Mouse (Mus musculus) limb, embryonic 13.5 days (tissue): ENCODE data around the gene Rubcnl. TPM values are rescaled to one million over a fixed set of nuclear protein-coding genes. Genes with fewer than 3 reads are reported as not detected.

ENCODE experiments used
- ATAC-seq: fragments of 200-750 bp; cut with Nextera tagmentation; 2 replicates; pipeline ENCODE4 v1.8.0; 2017; ENCODE audit warnings: low read depth, moderate number of reproducible peaks, moderate TSS enrichment; ENCODE audit not compliant: low FRiP score
- H3K27ac ChIP-seq: fragments of 300-500 bp; sonication (generic); 2 replicates; pipeline ENCODE4 v1.5.1; 2015; ENCODE audit warnings: inconsistent platforms, mild to moderate bottlenecking, moderate library complexity
- H3K27me3 ChIP-seq: fragments of 300-500 bp; sonication (generic); 2 replicates; pipeline ENCODE4 v1.6.1; 2015; ENCODE audit warnings: mild to moderate bottlenecking, inconsistent platforms
- H3K36me3 ChIP-seq: fragments of 300-500 bp; sonication (generic); 2 replicates; pipeline ENCODE4 v1.6.1; 2015; ENCODE audit warnings: inconsistent platforms, mild to moderate bottlenecking, moderate library complexity
- H3K4me1 ChIP-seq: fragments of 300-500 bp; sonication (generic); 2 replicates; pipeline ENCODE4 v1.6.1; 2015; ENCODE audit warnings: inconsistent platforms
- H3K4me2 ChIP-seq: fragments of 300-500 bp; sonication (generic); replicated peaks from 2 replicates; pipeline ENCODE4 v1.6.1; 2015; ENCODE audit warnings: inconsistent platforms, mild to moderate bottlenecking, moderate library complexity
- H3K4me3 ChIP-seq: fragments of 300-500 bp; sonication (generic); 2 replicates; pipeline ENCODE4 v1.5.1; 2015; ENCODE audit warnings: moderate library complexity, mild to moderate bottlenecking, inconsistent platforms
- H3K9ac ChIP-seq: fragments of 300-500 bp; sonication (generic); 2 replicates; pipeline ENCODE4 v1.6.1; 2015; ENCODE audit warnings: mild to moderate bottlenecking, inconsistent platforms
- H3K9me3 ChIP-seq: fragments of 300-500 bp; sonication (generic); 2 replicates; pipeline ENCODE4 v1.6.1; 2016; ENCODE audit warnings: inconsistent platforms
- WGBS: fragments of 180-500 bp; shearing (Covaris S2); methylation state at CpG from one replicate; pipeline ENCODE4 v1.1.7; 2015; 5-methylcytosine and 5-hydroxymethylcytosine counted together
- polyA plus RNA-seq: library from polyadenylated mRNA; unstranded; fragments of >200 nt; fragmentation: Nextera tagmentation; extraction: Ambion mirVana; gene quantifications from 2 replicates; pipeline ENCODE4 v1.2.1, GENCODE M21; 2015

Rubcnl gene
- polyA plus RNA-seq, 1 experiment from 2014 or later, result 1.9 TPM

DNA sequence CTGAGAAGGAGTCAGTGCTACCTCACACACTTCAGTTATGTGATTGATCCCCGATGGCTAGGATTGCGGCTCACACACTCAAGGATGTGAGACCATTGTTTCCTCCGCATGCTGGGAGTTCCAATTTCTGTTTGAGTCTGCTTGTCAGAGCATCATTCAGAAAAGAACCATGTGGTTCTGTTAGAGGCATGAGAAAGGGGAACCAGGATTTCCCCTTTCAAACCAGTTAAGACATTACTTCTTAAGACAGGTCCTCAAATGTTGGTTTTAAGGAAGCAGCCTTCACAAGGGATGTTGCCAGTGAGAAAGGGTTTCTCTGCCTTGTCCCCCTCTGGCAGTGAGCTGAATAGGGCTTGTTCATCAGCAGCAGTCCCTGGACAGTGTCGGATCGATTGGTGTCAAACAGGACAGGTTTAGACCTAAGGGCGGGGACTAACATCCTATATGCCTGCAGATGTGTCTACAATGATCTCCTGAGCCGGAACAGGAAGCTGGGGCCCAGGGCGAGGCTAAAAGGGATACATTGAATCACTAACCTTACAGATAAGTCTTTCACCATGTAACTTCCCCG, 41.1 kb downstream of the Rubcnl start:
- Histone ChIP-seq H3K4me2 (no peak overlapping the region), H3K36me3 (no peaks in the 10 kb centered on the region), H3K27me3 (no peaks in the 10 kb centered on the region), H3K9ac (no peak overlapping the region), H3K4me1 (no peaks in the 10 kb centered on the region), H3K9me3 (no peaks in the 10 kb centered on the region), H3K4me3 (no peak overlapping the region), H3K27ac (no peak overlapping the region)
- WGBS, result 82% methylated on average over 9 of the region's 9 CpGs
- no peak for ATAC-seq

- Histone ChIP-seq H3K4me2 (no peak overlapping the region), H3K9me3 (no peaks in the 10 kb centered on the region), H3K4me1 (no peaks in the 10 kb centered on the region), H3K27me3 (no peaks in the 10 kb centered on the region), H3K27ac (no peak overlapping the region), H3K9ac (no peak overlapping the region), H3K36me3 (no peaks in the 10 kb centered on the region), H3K4me3 (no peak overlapping the region)
- 42% methylated on average over 8 of the region's 8 CpGs for WGBS
- no peak for ATAC-seq
These were observed 44.7 kb downstream of the Rubcnl start for GRCm38 (mm10) chr14:75060562-75060961.

GRCm38 (mm10) chr14:75063936-75064335, 48.1 kb downstream of the Rubcnl start:
- WGBS, result 90% methylated on average over 8 of the region's 8 CpGs
- no peak for ATAC-seq

DNA sequence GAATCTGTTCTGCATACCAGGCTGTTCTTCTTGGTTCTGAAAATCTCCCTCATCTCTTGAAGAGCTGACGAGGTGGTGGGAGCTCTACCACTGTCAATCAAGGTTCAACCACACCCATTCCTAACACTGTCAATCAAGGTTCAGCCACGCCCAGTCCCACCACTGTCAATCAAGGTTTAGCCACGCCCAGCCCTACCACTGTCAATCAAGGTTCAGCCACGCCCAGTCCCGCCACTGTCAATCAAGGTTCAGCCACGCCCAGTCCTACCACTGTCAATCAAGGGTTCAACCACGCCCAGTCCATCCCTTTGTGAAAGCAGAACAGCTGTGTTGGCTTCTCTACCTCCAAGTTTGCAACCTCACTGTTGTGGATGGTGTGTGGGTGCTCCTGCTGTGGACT, 48.7 kb downstream of the Rubcnl start:
- Histone ChIP-seq H3K9me3 (no peaks in the 10 kb centered on the region), H3K27me3 (no peaks in the 10 kb centered on the region), H3K4me3 (no peak overlapping the region), H3K4me2 (no peak overlapping the region), H3K9ac (no peak overlapping the region), H3K36me3 (no peaks in the 10 kb centered on the region), H3K4me1 (no peaks in the 10 kb centered on the region), H3K27ac (no peak overlapping the region)
- no peak for ATAC-seq
- 75% methylated on average over 7 of the region's 7 CpGs for WGBS

More at GRCm38 (mm10) chr14:75063936-75064335, 48.1 kb downstream of the Rubcnl start:
- no peak overlapping the region for H3K27ac ChIP-seq
- H3K4me3 ChIP-seq, result no peak overlapping the region
- no peaks in the 10 kb centered on the region for H3K4me1 ChIP-seq
- H3K36me3 ChIP-seq, result no peaks in the 10 kb centered on the region
- H3K27me3 ChIP-seq, result no peaks in the 10 kb centered on the region
- H3K9me3 ChIP-seq, result no peaks in the 10 kb centered on the region
- H3K9ac ChIP-seq, result no peak overlapping the region
- no peak overlapping the region for H3K4me2 ChIP-seq

DNA sequence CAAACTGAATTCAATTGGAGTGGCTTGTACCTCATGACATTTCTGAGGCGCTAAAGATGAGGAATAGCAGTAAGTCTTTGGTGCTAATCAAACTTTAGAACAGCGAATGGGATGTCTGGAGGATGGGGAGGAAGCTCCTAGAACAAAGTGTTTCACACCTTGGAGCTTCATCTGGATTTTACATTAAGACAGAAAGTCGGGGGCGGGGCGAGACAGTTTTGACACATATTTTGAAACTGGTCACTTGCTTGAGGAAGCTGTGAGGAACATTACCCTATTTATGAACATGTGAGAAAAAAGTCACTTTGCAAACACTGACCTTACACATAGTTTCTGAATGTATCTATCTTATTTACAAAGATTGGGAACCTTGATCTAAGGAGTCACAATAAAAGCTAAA, 49.4 kb downstream of the Rubcnl start:
- ATAC-seq, result no peak
- H3K27ac ChIP-seq, result no peak overlapping the region
- no peak overlapping the region for H3K4me3 ChIP-seq
- no peaks in the 10 kb centered on the region for H3K27me3 ChIP-seq
- 91% methylated on average over 5 of the region's 5 CpGs for WGBS
- no peak overlapping the region for H3K9ac ChIP-seq
- H3K4me1 ChIP-seq, result no peaks in the 10 kb centered on the region
- no peaks in the 10 kb centered on the region for H3K36me3 ChIP-seq
- H3K4me2 ChIP-seq, result no peak overlapping the region
- no peaks in the 10 kb centered on the region for H3K9me3 ChIP-seq

DNA sequence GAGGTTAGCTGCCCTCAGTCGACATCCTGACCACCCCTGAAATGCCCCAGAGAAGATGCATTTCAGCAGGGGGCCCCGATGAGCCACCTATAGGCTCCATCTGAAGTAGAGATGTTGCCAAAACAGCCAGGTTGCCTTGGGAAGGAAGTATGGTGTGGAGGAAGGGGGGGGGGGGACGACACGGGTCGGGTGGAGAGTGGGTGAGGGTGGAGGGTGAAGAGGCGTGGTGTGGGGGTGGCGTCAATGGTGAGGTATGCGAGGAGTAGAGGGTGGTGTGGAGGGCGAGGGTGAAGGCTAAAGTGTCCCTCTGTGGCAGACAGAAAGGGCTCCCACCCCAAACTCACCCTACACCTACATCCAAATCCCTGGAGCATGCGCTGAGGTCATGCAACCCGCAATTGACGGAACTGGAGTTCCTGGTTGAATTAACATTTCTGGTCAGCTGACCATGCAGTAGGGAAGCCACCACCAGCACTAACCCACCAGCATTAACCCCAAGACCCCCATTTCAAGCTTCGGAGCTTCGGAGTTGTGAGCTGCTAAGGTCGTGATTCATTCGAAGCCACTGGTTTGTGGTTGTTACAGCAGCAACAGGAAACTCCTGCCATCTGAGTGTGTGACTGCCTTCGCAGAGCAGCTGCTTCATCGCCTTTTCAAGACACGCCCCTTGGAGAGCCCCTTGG, 52.7 kb downstream of the Rubcnl start:
- 85% methylated on average over 19 of the region's 19 CpGs for WGBS
- no peaks in the 10 kb centered on the region for H3K9me3 ChIP-seq
- no peak overlapping the region for H3K27ac ChIP-seq
- H3K4me3 ChIP-seq, result no peak overlapping the region
- no peaks in the 10 kb centered on the region for H3K36me3 ChIP-seq
- no peak overlapping the region for H3K4me2 ChIP-seq
- no peaks in the 10 kb centered on the region for H3K27me3 ChIP-seq
- ATAC-seq, result no peak
- no peaks in the 10 kb centered on the region for H3K4me1 ChIP-seq
- H3K9ac ChIP-seq, result no peak overlapping the region

GRCm38 (mm10) chr14:75069356-75069979, 53.6 kb downstream of the Rubcnl start:
- no peak overlapping the region for H3K9ac ChIP-seq
- H3K27me3 ChIP-seq, result no peaks in the 10 kb centered on the region
- no peaks in the 10 kb centered on the region for H3K36me3 ChIP-seq
- H3K4me3 ChIP-seq, result no peak overlapping the region
- no peak overlapping the region for H3K27ac ChIP-seq
- no peaks in the 10 kb centered on the region for H3K4me1 ChIP-seq
- H3K9me3 ChIP-seq, result no peaks in the 10 kb centered on the region
- no peak overlapping the region for H3K4me2 ChIP-seq
- WGBS, result 76% methylated on average over 7 of the region's 7 CpGs
- ATAC-seq, result no peak

DNA sequence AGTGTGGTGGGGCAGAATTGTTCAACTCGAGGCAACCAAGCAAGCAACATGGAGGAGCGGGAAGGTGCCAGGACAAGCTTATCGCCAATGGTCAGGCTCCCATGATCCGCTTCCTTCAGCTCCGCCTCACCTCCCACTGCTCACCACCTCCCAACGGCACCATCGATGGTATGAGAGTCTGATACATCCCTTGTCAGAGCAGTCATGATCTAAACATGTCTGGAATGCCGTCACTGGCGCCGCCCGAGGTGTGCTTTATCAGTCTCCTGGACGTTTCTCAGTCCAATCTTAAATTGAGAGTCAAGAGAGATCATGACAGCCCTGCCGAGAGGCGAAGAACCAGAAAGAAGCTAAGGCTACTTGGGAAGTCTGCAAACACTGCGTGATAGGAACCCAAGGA, 55.3 kb downstream of the Rubcnl start:
- Histone ChIP-seq H3K9me3 (no peaks in the 10 kb centered on the region), H3K4me3 (no peak overlapping the region), H3K36me3 (no peaks in the 10 kb centered on the region), H3K27me3 (no peaks in the 10 kb centered on the region), H3K27ac (no peak overlapping the region), H3K4me2 (no peak overlapping the region), H3K4me1 (no peaks in the 10 kb centered on the region), H3K9ac (no peak overlapping the region)
- no peak for ATAC-seq
- 89% methylated on average over 15 of the region's 15 CpGs for WGBS

GRCm38 (mm10) chr14:75075299-75076180, 59.7 kb downstream of the Rubcnl start:
- no peak overlapping the region for H3K9ac ChIP-seq
- no peak overlapping the region for H3K4me2 ChIP-seq
- no peaks in the 10 kb centered on the region for H3K36me3 ChIP-seq
- no peaks in the 10 kb centered on the region for H3K27me3 ChIP-seq
- 79% methylated on average over 10 of the region's 10 CpGs for WGBS
- H3K9me3 ChIP-seq, result peaks cover 2% of the 10 kb centered on the region; the same call in 1 of the 2 replicates
- no peaks in the 10 kb centered on the region for H3K4me1 ChIP-seq
- no peak overlapping the region for H3K4me3 ChIP-seq
- no peak overlapping the region for H3K27ac ChIP-seq
- no peak for ATAC-seq

GRCm38 (mm10) chr14:75077946-75078345, 62.1 kb downstream of the Rubcnl start:
- Histone ChIP-seq H3K36me3 (no peaks in the 10 kb centered on the region), H3K27ac (no peak overlapping the region), H3K9ac (no peak overlapping the region), H3K4me2 (no peak overlapping the region), H3K27me3 (no peaks in the 10 kb centered on the region), H3K9me3 (peaks cover 2% of the 10 kb centered on the region; the same call in 1 of the 2 replicates), H3K4me1 (no peaks in the 10 kb centered on the region), H3K4me3 (no peak overlapping the region)
- ATAC-seq, result no peak
- 77% methylated on average over 6 of the region's 6 CpGs for WGBS
